Mouse (Mus musculus) heart, adult 2 months (tissue): ENCODE measurements at regions not wholly inside any gene's neighbourhood (a gene's known extent, or its start where the extent isn't known, plus 50 kb on each side); places are given as distances from the start of the nearest gene placed in this dataset.

Experiments used
- CTCF ChIP-seq: fragments of 200-600 bp; IDR thresholded peaks from 2 replicates; pipeline ENCODE4 v1.8.1; 2022; ENCODE audit warnings: antibody characterized with exemption, mild to moderate bottlenecking, moderate library complexity
- EP300 ChIP-seq: fragments of 200-500 bp; IDR thresholded peaks from 2 replicates; pipeline ENCODE4 v1.6.1; 2011; ENCODE audit warnings: low read depth, low read length, control low read depth; ENCODE audit not compliant: insufficient read depth
- POLR2A ChIP-seq: fragments of 200-500 bp; IDR thresholded peaks from 2 replicates; pipeline ENCODE4 v1.6.1; 2011; ENCODE audit warnings: mild to moderate bottlenecking, low read depth, low read length, control low read depth; ENCODE audit not compliant: insufficient read depth

- TF ChIP-seq CTCF = no peak
- no peak for TF ChIP-seq POLR2A
- TF ChIP-seq EP300 = no peak
Measured at GRCm38 (mm10) chr8:116362351-116362750, 142.4 kb upstream of the Dynlrb2 start.
